ENCODE assay signal across 8 mouse cellular contexts in the genomic region with DNA sequence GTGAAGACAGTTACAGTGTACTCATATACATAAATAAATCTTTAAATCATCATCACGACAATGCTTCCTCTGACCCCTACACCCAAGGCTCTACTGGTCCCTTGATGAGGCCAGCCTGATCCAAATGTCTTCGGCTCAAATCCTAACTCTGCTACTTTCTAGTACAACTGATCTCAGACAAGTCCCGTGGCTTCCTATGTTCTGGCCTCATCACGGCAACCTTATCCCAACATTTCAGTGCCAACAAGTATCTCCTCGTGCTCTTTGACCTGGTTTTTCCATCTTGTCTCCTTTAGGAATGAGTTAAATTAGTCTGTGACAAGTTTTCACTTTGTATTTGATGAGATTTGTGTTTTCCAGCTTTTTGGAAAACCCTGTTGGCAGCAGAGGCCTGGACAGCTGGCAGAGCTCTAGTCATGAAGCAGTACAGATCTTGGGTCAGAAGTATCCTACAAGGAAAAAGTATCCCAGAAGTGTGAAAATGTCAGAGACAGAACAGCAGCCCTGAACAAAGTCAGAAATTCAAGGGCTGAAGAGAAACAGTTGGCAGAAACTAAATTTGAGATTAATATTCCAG. TPM values are rescaled to one million over a fixed set of nuclear protein-coding genes. Genes with fewer than 3 reads are reported as not detected.
DNase-seq lines count a peak whose midpoint lies in the region; ATAC-seq and TF ChIP-seq lines count a peak whose summit lies in the region.

No protein-coding gene starts in this region.

- no peak overlapping the region for H3K9ac ChIP-seq in hindbrain, postnatal 0 days (replicated peaks; ENCODE audit: low read length)
- H3K9ac ChIP-seq in hindbrain, embryonic 14.5 days = no peak overlapping the region
- no peak overlapping the region for H3K9ac ChIP-seq in ES-E14 (ENCODE audit: insufficient read depth, low read depth, low read length, poor library complexity, severe bottlenecking)
- peak overlapping the region; percentile 54 for H3K9ac ChIP-seq in heart, embryonic 11.5 days (ENCODE audit: low read depth, low read length)
- H3K9ac ChIP-seq in liver, embryonic 13.5 days = peak overlapping the region; percentile 72
- no peak overlapping the region for H3K9ac ChIP-seq in forebrain, postnatal 0 days

- 92% methylated on average over 5 of the region's 5 CpGs for WGBS in hindbrain, postnatal 0 days
- WGBS in hindbrain, embryonic 14.5 days = 95% methylated on average over 5 of the region's 5 CpGs
- WGBS in heart, embryonic 11.5 days (ENCODE audit: insufficient replicate concordance) = 85% methylated on average over 5 of the region's 5 CpGs
- 78% methylated on average over 5 of the region's 5 CpGs for WGBS in liver, embryonic 13.5 days (ENCODE audit: insufficient replicate concordance)
- 87% methylated on average over 5 of the region's 5 CpGs for WGBS in forebrain, postnatal 0 days

- ATAC-seq in hindbrain, postnatal 0 days = no peak
- ATAC-seq in hindbrain, embryonic 14.5 days (ENCODE audit: low FRiP score) = no peak
- ATAC-seq in heart, embryonic 11.5 days (replicated peaks; ENCODE audit: insufficient number of reproducible peaks, low FRiP score, low TSS enrichment) = no peak
- ATAC-seq in liver, embryonic 13.5 days (ENCODE audit: low read depth) = no peak
- ATAC-seq in forebrain, postnatal 0 days = no peak

- no peaks in the 10 kb centered on the region for H3K4me1 ChIP-seq in hindbrain, postnatal 0 days (ENCODE audit: insufficient read depth, low read length)
- no peaks in the 10 kb centered on the region for H3K4me1 ChIP-seq in hindbrain, embryonic 14.5 days (replicated peaks; ENCODE audit: control insufficient read depth, insufficient read depth, low read length)
- H3K4me1 ChIP-seq in ES-E14 (ENCODE audit: control insufficient read depth in 2 of 2, insufficient read depth in 2 of 2, low read length in 2 of 2, poor library complexity in 1 of 2) = peaks cover 7 to 11% of the 10 kb centered on the region in 2 experiments; a peak in 3 of 4 replicates
- peaks cover 13% of the 10 kb centered on the region; the same call in 1 of the 2 replicates for H3K4me1 ChIP-seq in heart, embryonic 11.5 days (ENCODE audit: control insufficient read depth, insufficient read depth, low read length)
- peaks cover 25% of the 10 kb centered on the region for H3K4me1 ChIP-seq in liver, embryonic 13.5 days (replicated peaks)
- H3K4me1 ChIP-seq in forebrain, postnatal 0 days (ENCODE audit: insufficient read depth) = no peaks in the 10 kb centered on the region

- in situ Hi-C loops in ES-E14 (cut with MboI; ENCODE audit: low sequenced_read_pairs in 2 of 2, unreplicated experiment in 2 of 2) = no loop called here

- no peaks in the 10 kb centered on the region for H3K36me3 ChIP-seq in hindbrain, postnatal 0 days (ENCODE audit: insufficient read depth, low read length)
- no peaks in the 10 kb centered on the region; the same call in 1 of the 2 replicates for H3K36me3 ChIP-seq in hindbrain, embryonic 14.5 days (replicated peaks; ENCODE audit: control insufficient read depth, insufficient read depth)
- peaks cover 10% of the 10 kb centered on the region for H3K36me3 ChIP-seq in ES-E14 (ENCODE audit: control insufficient read depth, insufficient read depth, low read length, poor library complexity, severe bottlenecking)
- H3K36me3 ChIP-seq in heart, embryonic 11.5 days (ENCODE audit: control insufficient read depth, insufficient read depth, low read length) = peaks cover 5% of the 10 kb centered on the region
- H3K36me3 ChIP-seq in liver, embryonic 13.5 days = peaks cover 10% of the 10 kb centered on the region; the same call in 1 of the 2 replicates
- no peaks in the 10 kb centered on the region for H3K36me3 ChIP-seq in forebrain, postnatal 0 days (ENCODE audit: insufficient read depth)

- H3K27me3 ChIP-seq in hindbrain, postnatal 0 days (ENCODE audit: insufficient read depth, low read length) = no peaks in the 10 kb centered on the region
- H3K27me3 ChIP-seq in hindbrain, embryonic 14.5 days (ENCODE audit: control insufficient read depth, insufficient read depth, low read length) = no peaks in the 10 kb centered on the region
- H3K27me3 ChIP-seq in heart, embryonic 11.5 days (ENCODE audit: control insufficient read depth, insufficient read depth, low read length) = no peaks in the 10 kb centered on the region
- no peaks in the 10 kb centered on the region for H3K27me3 ChIP-seq in liver, embryonic 13.5 days
- H3K27me3 ChIP-seq in forebrain, postnatal 0 days (ENCODE audit: insufficient read depth, low read length) = no peaks in the 10 kb centered on the region

- H3K4me2 ChIP-seq in hindbrain, postnatal 0 days (ENCODE audit: low read depth, low read length) = no peak overlapping the region
- H3K4me2 ChIP-seq in hindbrain, embryonic 14.5 days (replicated peaks) = no peak overlapping the region
- H3K4me2 ChIP-seq in heart, embryonic 11.5 days = peak overlapping the region; percentile 54
- H3K4me2 ChIP-seq in liver, embryonic 13.5 days = peak overlapping the region; percentile 77
- no peak overlapping the region for H3K4me2 ChIP-seq in forebrain, postnatal 0 days (ENCODE audit: low read depth)

- no peak for TF ChIP-seq CTCF in hindbrain, postnatal 0 days (IDR thresholded peaks at IDR 0.05; ENCODE audit: low read depth)
- TF ChIP-seq CTCF in forebrain, postnatal 0 days (IDR thresholded peaks at IDR 0.05; ENCODE audit: low read depth) = no peak

- no peak overlapping the region for H3K4me3 ChIP-seq in hindbrain, postnatal 0 days (ENCODE audit: low read length)
- H3K4me3 ChIP-seq in hindbrain, embryonic 14.5 days (replicated peaks; ENCODE audit: low read length) = no peak overlapping the region
- peak overlapping the region in 1 of 2 experiments; percentile 56; a peak in 2 of 4 replicates for H3K4me3 ChIP-seq in ES-E14 (ENCODE audit: insufficient read depth in 1 of 2, low read depth in 1 of 2, low read length in 2 of 2, poor library complexity in 1 of 2, severe bottlenecking in 1 of 2)
- no peak overlapping the region for H3K4me3 ChIP-seq in heart, embryonic 11.5 days (ENCODE audit: low read depth, low read length)
- H3K4me3 ChIP-seq in liver, embryonic 13.5 days (replicated peaks) = peak overlapping the region; percentile 61
- no peak overlapping the region for H3K4me3 ChIP-seq in forebrain, postnatal 0 days (ENCODE audit: low read depth, low read length)

- no peaks in the 10 kb centered on the region for H3K9me3 ChIP-seq in hindbrain, postnatal 0 days (ENCODE audit: low read length)
- H3K9me3 ChIP-seq in hindbrain, embryonic 14.5 days (ENCODE audit: control insufficient read depth, low read length) = no peaks in the 10 kb centered on the region
- no peaks in the 10 kb centered on the region for H3K9me3 ChIP-seq in ES-E14 (ENCODE audit: control insufficient read depth, insufficient read depth, low read depth, low read length)
- H3K9me3 ChIP-seq in heart, embryonic 11.5 days (replicated peaks; ENCODE audit: control insufficient read depth, low read length) = no peaks in the 10 kb centered on the region
- no peaks in the 10 kb centered on the region for H3K9me3 ChIP-seq in liver, embryonic 13.5 days (replicated peaks)
- no peaks in the 10 kb centered on the region for H3K9me3 ChIP-seq in forebrain, postnatal 0 days (ENCODE audit: low read length)

- H3K27ac ChIP-seq in hindbrain, postnatal 0 days = peak overlapping the region; percentile 17; the same call in 1 of the 2 replicates
- no peak overlapping the region for H3K27ac ChIP-seq in hindbrain, embryonic 14.5 days
- H3K27ac ChIP-seq in ES-E14 (ENCODE audit: insufficient read depth, low read depth, low read length, poor library complexity, severe bottlenecking) = peak overlapping the region; percentile 39; the same call in 1 of the 2 replicates
- peak overlapping the region; percentile 64 for H3K27ac ChIP-seq in heart, embryonic 11.5 days (ENCODE audit: low read depth, low read length)
- H3K27ac ChIP-seq in liver, embryonic 13.5 days = peak overlapping the region; percentile 87
- H3K27ac ChIP-seq in forebrain, postnatal 0 days (ENCODE audit: low read depth, low read length) = no peak overlapping the region

- no peak for DNase-seq in hindbrain, postnatal 0 days (ENCODE audit: low spot score)
- DNase-seq in hindbrain, embryonic 14.5 days (ENCODE audit: low spot score) = no peak
- no peak for DNase-seq in ES-E14 (ENCODE audit: low read depth, low spot score)
- DNase-seq in liver, embryonic 13.5 days = no peak
- DNase-seq in cerebellum, adult 9-11 months = no peak
- DNase-seq in forebrain, postnatal 0 days = no peak
- DNase-seq in right cerebral cortex, postnatal 14 days = no peak

RNA-seq across cellular contexts. Expression of gene Rbms2, which starts 31.2 kb away (rescaled TPM):
- total RNA-seq in hindbrain, postnatal 0 days (2014; rRNA removed) = 11.7 and 13.2 TPM in 2 replicates
- polyA plus RNA-seq in hindbrain, postnatal 0 days (2015; fragmentation: Nextera tagmentation; extraction: Ambion mirVana) = 7.3 and 8.9 TPM in 2 replicates
- 7.7 and 8.2 TPM in 2 replicates for polyA plus RNA-seq in hindbrain, embryonic 14.5 days (2014; fragmentation: Nextera tagmentation; extraction: Ambion mirVana)
- total RNA-seq in ES-E14 (2012; rRNA removed) = 23.2 and 30.8 TPM in 2 replicates
- polyA plus RNA-seq in heart, embryonic 11.5 days (2014; fragmentation: Nextera tagmentation; extraction: Ambion mirVana) = 36.1 and 38.5 TPM in 2 replicates
- 7.0 and 8.8 TPM in 2 replicates for polyA plus RNA-seq in liver, embryonic 13.5 days (2015; fragmentation: Nextera tagmentation; extraction: Ambion mirVana)
- 6.3 and 9.9 TPM in 2 replicates for total RNA-seq in forebrain, postnatal 0 days (2014; rRNA removed)
- 4.7 and 5.6 TPM in 2 replicates for polyA plus RNA-seq in forebrain, postnatal 0 days (2015; fragmentation: Nextera tagmentation; extraction: Ambion mirVana)

RNA-seq across cellular contexts. Expression of gene Gls2, which starts 45.4 kb away (rescaled TPM):
- total RNA-seq in hindbrain, postnatal 0 days (2014; rRNA removed) = 1.9 and 6.4 TPM in 2 replicates
- 1.7 and 2.4 TPM in 2 replicates for polyA plus RNA-seq in hindbrain, postnatal 0 days (2015; fragmentation: Nextera tagmentation; extraction: Ambion mirVana)
- polyA plus RNA-seq in hindbrain, embryonic 14.5 days (2014; fragmentation: Nextera tagmentation; extraction: Ambion mirVana) = 1.7 and 1.9 TPM in 2 replicates
- total RNA-seq in ES-E14 (2012; rRNA removed) = 21.9 and 40.7 TPM in 2 replicates
- 0.89 and 1.3 TPM in 2 replicates for polyA plus RNA-seq in heart, embryonic 11.5 days (2014; fragmentation: Nextera tagmentation; extraction: Ambion mirVana)
- polyA plus RNA-seq in liver, embryonic 13.5 days (2015; fragmentation: Nextera tagmentation; extraction: Ambion mirVana) = 1.9 and 2.2 TPM in 2 replicates
- 1.00 and 2.1 TPM in 2 replicates for total RNA-seq in forebrain, postnatal 0 days (2014; rRNA removed)
- polyA plus RNA-seq in forebrain, postnatal 0 days (2015; fragmentation: Nextera tagmentation; extraction: Ambion mirVana) = 1.1 and 1.2 TPM in 2 replicates

RNA-seq across cellular contexts. Expression of gene Baz2a, which starts 57.5 kb away (rescaled TPM):
- 14.3 and 15.0 TPM in 2 replicates for total RNA-seq in hindbrain, postnatal 0 days (2014; rRNA removed)
- 10.2 and 10.6 TPM in 2 replicates for polyA plus RNA-seq in hindbrain, postnatal 0 days (2015; fragmentation: Nextera tagmentation; extraction: Ambion mirVana)
- polyA plus RNA-seq in hindbrain, embryonic 14.5 days (2014; fragmentation: Nextera tagmentation; extraction: Ambion mirVana) = 17.7 and 19.0 TPM in 2 replicates
- 42.8 and 59.9 TPM in 2 replicates for total RNA-seq in ES-E14 (2012; rRNA removed)
- polyA plus RNA-seq in heart, embryonic 11.5 days (2014; fragmentation: Nextera tagmentation; extraction: Ambion mirVana) = 10.9 and 21.7 TPM in 2 replicates
- 5.8 and 6.7 TPM in 2 replicates for polyA plus RNA-seq in liver, embryonic 13.5 days (2015; fragmentation: Nextera tagmentation; extraction: Ambion mirVana)
- 9.3 and 10.0 TPM in 2 replicates for total RNA-seq in forebrain, postnatal 0 days (2014; rRNA removed)
- 3.8 and 7.0 TPM in 2 replicates for polyA plus RNA-seq in forebrain, postnatal 0 days (2015; fragmentation: Nextera tagmentation; extraction: Ambion mirVana)

Comparison
In these comparisons a context has a peak if more than half of its experiments do, and no peak if none do; other contexts are left out.
1. H3K27ac ChIP-seq: peak in hindbrain, postnatal 0 days (single experiment), ES-E14 (single experiment), heart, embryonic 11.5 days (single experiment) and liver, embryonic 13.5 days (single experiment); none in hindbrain, embryonic 14.5 days (single experiment) and forebrain, postnatal 0 days (single experiment).
2. H3K4me2 ChIP-seq: peak in heart, embryonic 11.5 days (single experiment) and liver, embryonic 13.5 days (single experiment); none in hindbrain, postnatal 0 days (single experiment), hindbrain, embryonic 14.5 days (single experiment) and forebrain, postnatal 0 days (single experiment).
3. H3K9ac ChIP-seq: peak in heart, embryonic 11.5 days (single experiment) and liver, embryonic 13.5 days (single experiment); none in hindbrain, postnatal 0 days (single experiment), hindbrain, embryonic 14.5 days (single experiment), ES-E14 (single experiment) and forebrain, postnatal 0 days (single experiment).